Mouse (Mus musculus): Measurements from ENCODE around the gene Senp2. TPM values are rescaled to one million over a fixed set of nuclear protein-coding genes. Genes with fewer than 3 reads are reported as not detected.

Gene Senp2
- total RNA-seq (2021): 10 to 100 TPM; 20.2 to 24.1 TPM
- polyA plus RNA-seq (2012; rRNA removed): 5.9 and 16.3 TPM in 2 replicates
- long read RNA-seq, full-length matches to known transcripts: 12 of 19 reads
- long read RNA-seq, partial matches to known transcripts: 1 of 19 reads
- long read RNA-seq, other reads (novel, unspliced or antisense): 6 of 19 reads

GRCm38 (mm10) chr16:22009099-22009584 lies at the start of gene Senp2:
Gene Senp2, plus strand, starts transcription at chr16:22009484.
- Histone ChIP-seq H3K79me2 (replicated peaks; ENCODE audit: control insufficient read depth, insufficient read depth, low read length) (no peaks in the 10 kb centered on the region), H3K36me3 (ENCODE audit: control insufficient read depth, insufficient read depth, low read length) (no peaks in the 10 kb centered on the region), H3K4me1 (ENCODE audit: control insufficient read depth, insufficient read depth, low read length) (peaks cover 3% of the 10 kb centered on the region), H3K27me3 (ENCODE audit: control insufficient read depth, insufficient read depth, low read length) (no peaks in the 10 kb centered on the region), H3K27ac (peak within 1 kb of the TSS; percentile 82), H3K4me3 (peak within 1 kb of the TSS; percentile 86), H3K9ac (ENCODE audit: low read depth, low read length) (peak within 1 kb of the TSS; percentile 93)
- peak; percentile 99 to 100 for DNase-seq
- TF ChIP-seq EP300 (IDR thresholded peaks at IDR 0.05; ENCODE audit: insufficient read depth, low read depth, low read length) (peak; percentile 64; the same call in 1 of the 2 replicates), POLR2A (IDR thresholded peaks at IDR 0.05; ENCODE audit: insufficient read depth, low read depth, low read length) (peak; percentile 53; the same call in 1 of the 2 replicates), CTCF (IDR thresholded peaks at IDR 0.05) (no peak)
- intact Hi-C loops (cut with DNase I): loop anchor here (5.0 to 10.0 kb wide), 2 partner anchors 62 to 846 kb away; partner anchors contain the start of genes Dnajb11, Tbccd1 and Tmem41a
- WGBS: under 1% methylated on average over 45 of the region's 45 CpGs

- H3K4me1 ChIP-seq (ENCODE audit: control insufficient read depth, insufficient read depth, low read length): no peaks in the 10 kb centered on the region
- 60% methylated on average over 3 of the region's 3 CpGs for WGBS
- no peak for TF ChIP-seq CTCF (IDR thresholded peaks at IDR 0.05)
- TF ChIP-seq POLR2A (IDR thresholded peaks at IDR 0.05; ENCODE audit: insufficient read depth, low read depth, low read length): no peak
- TF ChIP-seq EP300 (IDR thresholded peaks at IDR 0.05; ENCODE audit: insufficient read depth, low read depth, low read length): no peak
- intact Hi-C loops (cut with DNase I): no loop called here
- no peaks in the 10 kb centered on the region for H3K27me3 ChIP-seq (ENCODE audit: control insufficient read depth, insufficient read depth, low read length)
- H3K9ac ChIP-seq (ENCODE audit: low read depth, low read length): no peak overlapping the region
- DNase-seq: no peak
- no peaks in the 10 kb centered on the region for H3K36me3 ChIP-seq (ENCODE audit: control insufficient read depth, insufficient read depth, low read length)
- no peak overlapping the region for H3K4me3 ChIP-seq
- H3K79me2 ChIP-seq (replicated peaks; ENCODE audit: control insufficient read depth, insufficient read depth, low read length): no peaks in the 10 kb centered on the region
- no peak overlapping the region for H3K27ac ChIP-seq
Observed at GRCm38 (mm10) chr16:21965576-21965975, 43.7 kb upstream of the Senp2 start.

GRCm38 (mm10) chr16:21969874-21970273 lies 39.4 kb upstream of the Senp2 start:
- TF ChIP-seq CTCF (IDR thresholded peaks at IDR 0.05) (no peak), POLR2A (IDR thresholded peaks at IDR 0.05; ENCODE audit: insufficient read depth, low read depth, low read length) (no peak), EP300 (IDR thresholded peaks at IDR 0.05; ENCODE audit: insufficient read depth, low read depth, low read length) (no peak)
- WGBS: 75% methylated on average over 5 of the region's 5 CpGs
- H3K27me3 ChIP-seq (ENCODE audit: control insufficient read depth, insufficient read depth, low read length): no peaks in the 10 kb centered on the region
- intact Hi-C loops (cut with DNase I): no loop called here
- no peak overlapping the region for H3K9ac ChIP-seq (ENCODE audit: low read depth, low read length)
- H3K36me3 ChIP-seq (ENCODE audit: control insufficient read depth, insufficient read depth, low read length): no peaks in the 10 kb centered on the region
- no peak overlapping the region for H3K27ac ChIP-seq
- no peaks in the 10 kb centered on the region for H3K79me2 ChIP-seq (replicated peaks; ENCODE audit: control insufficient read depth, insufficient read depth, low read length)
- no peak for DNase-seq
- H3K4me1 ChIP-seq (ENCODE audit: control insufficient read depth, insufficient read depth, low read length): no peaks in the 10 kb centered on the region
- H3K4me3 ChIP-seq: no peak overlapping the region

- no peaks in the 10 kb centered on the region for H3K4me1 ChIP-seq (ENCODE audit: control insufficient read depth, insufficient read depth, low read length)
- no peak overlapping the region for H3K4me3 ChIP-seq
- 80% methylated on average over 6 of the region's 6 CpGs for WGBS
- no peaks in the 10 kb centered on the region for H3K79me2 ChIP-seq (replicated peaks; ENCODE audit: control insufficient read depth, insufficient read depth, low read length)
- DNase-seq: no peak
- H3K27ac ChIP-seq: no peak overlapping the region
- H3K9ac ChIP-seq (ENCODE audit: low read depth, low read length): no peak overlapping the region
- TF ChIP-seq POLR2A (IDR thresholded peaks at IDR 0.05; ENCODE audit: insufficient read depth, low read depth, low read length) (no peak), CTCF (IDR thresholded peaks at IDR 0.05) (no peak)
- H3K27me3 ChIP-seq (ENCODE audit: control insufficient read depth, insufficient read depth, low read length): no peaks in the 10 kb centered on the region
- intact Hi-C loops (cut with DNase I): no loop called here
- no peaks in the 10 kb centered on the region for H3K36me3 ChIP-seq (ENCODE audit: control insufficient read depth, insufficient read depth, low read length)
Observed at GRCm38 (mm10) chr16:21970536-21970935, 38.7 kb upstream of the Senp2 start.

GRCm38 (mm10) chr16:21971446-21971845 lies 37.8 kb upstream of the Senp2 start:
- H3K4me3 ChIP-seq: no peak overlapping the region
- H3K27ac ChIP-seq: no peak overlapping the region
- intact Hi-C loops (cut with DNase I): no loop called here
- no peak for DNase-seq
- no peak overlapping the region for H3K9ac ChIP-seq (ENCODE audit: low read depth, low read length)
- no peaks in the 10 kb centered on the region for H3K79me2 ChIP-seq (replicated peaks; ENCODE audit: control insufficient read depth, insufficient read depth, low read length)
- no peaks in the 10 kb centered on the region for H3K4me1 ChIP-seq (ENCODE audit: control insufficient read depth, insufficient read depth, low read length)
- no peaks in the 10 kb centered on the region for H3K36me3 ChIP-seq (ENCODE audit: control insufficient read depth, insufficient read depth, low read length)
- H3K27me3 ChIP-seq (ENCODE audit: control insufficient read depth, insufficient read depth, low read length): no peaks in the 10 kb centered on the region
- 75% methylated on average over 4 of the region's 4 CpGs for WGBS
- TF ChIP-seq CTCF (IDR thresholded peaks at IDR 0.05): no peak
- TF ChIP-seq POLR2A (IDR thresholded peaks at IDR 0.05; ENCODE audit: insufficient read depth, low read depth, low read length): no peak
- no peak for TF ChIP-seq EP300 (IDR thresholded peaks at IDR 0.05; ENCODE audit: insufficient read depth, low read depth, low read length)

- H3K4me3 ChIP-seq: no peak overlapping the region
- H3K27me3 ChIP-seq (ENCODE audit: control insufficient read depth, insufficient read depth, low read length): no peaks in the 10 kb centered on the region
- WGBS: 11% methylated on average over 16 of the region's 16 CpGs
- no peaks in the 10 kb centered on the region for H3K36me3 ChIP-seq (ENCODE audit: control insufficient read depth, insufficient read depth, low read length)
- H3K4me1 ChIP-seq (ENCODE audit: control insufficient read depth, insufficient read depth, low read length): no peaks in the 10 kb centered on the region
- no peak for TF ChIP-seq CTCF (IDR thresholded peaks at IDR 0.05)
- no peak overlapping the region for H3K9ac ChIP-seq (ENCODE audit: low read depth, low read length)
- intact Hi-C loops (cut with DNase I): no loop called here
- DNase-seq: no peak
- no peaks in the 10 kb centered on the region for H3K79me2 ChIP-seq (replicated peaks; ENCODE audit: control insufficient read depth, insufficient read depth, low read length)
- no peak overlapping the region for H3K27ac ChIP-seq
Observed at GRCm38 (mm10) chr16:21976203-21976602, 33.1 kb upstream of the Senp2 start.

Measured in heart, adult 2 months (tissue).